Mouse (Mus musculus) spleen, postnatal 14 days (tissue): ENCODE results near the gene Hk1.

Experiments
- DNase-seq, 2 experiments: peaks; one replicate each; pipeline ENCODE4 v3.0.0; 2021 to 2022; ENCODE audit warnings: low spot score in 2 of 2

Gene Hk1

GRCm38 (mm10) chr10:62379808-62380207 is at the start of gene Hk1:
Gene Hk1 (minus strand): TSS chr10:62379908.
- DNase-seq: no peak

- no peak for DNase-seq
Observed at GRCm38 (mm10) chr10:62425081-62425871, 45.6 kb upstream of the Hk1 start.

GRCm38 (mm10) chr10:62422255-62422654 is 42.5 kb upstream of the Hk1 start, which contains the start of gene Hkdc1:
Gene Hkdc1 (minus strand): TSS chr10:62422491.
- no peak for DNase-seq

- DNase-seq: no peak
Observed at GRCm38 (mm10) chr10:62421127-62421526, 41.4 kb upstream of the Hk1 start.

GRCm38 (mm10) chr10:62420399-62420798 is 40.7 kb upstream of the Hk1 start:
- no peak for DNase-seq

GRCm38 (mm10) chr10:62419422-62419821 is 39.7 kb upstream of the Hk1 start:
- no peak for DNase-seq

- DNase-seq: no peak
Observed at GRCm38 (mm10) chr10:62418831-62419356, 39.2 kb upstream of the Hk1 start.

GRCm38 (mm10) chr10:62413606-62413982 is 33.9 kb upstream of the Hk1 start:
- DNase-seq: no peak

- no peak for DNase-seq
Observed at GRCm38 (mm10) chr10:62412906-62413605, 33.3 kb upstream of the Hk1 start.

GRCm38 (mm10) chr10:62411431-62412410 is 32.0 kb upstream of the Hk1 start:
- no peak for DNase-seq

- peak in 1 of 2 experiments; percentile 37 for DNase-seq
Observed at GRCm38 (mm10) chr10:62410943-62411342, 31.2 kb upstream of the Hk1 start.

- DNase-seq: no peak
Observed at GRCm38 (mm10) chr10:62404901-62405300, 25.2 kb upstream of the Hk1 start.

GRCm38 (mm10) chr10:62401641-62402111 is 22.0 kb upstream of the Hk1 start:
- no peak for DNase-seq

- no peak for DNase-seq
Observed at GRCm38 (mm10) chr10:62383011-62383410, 3.3 kb upstream of the Hk1 start.

GRCm38 (mm10) chr10:62380936-62381335 is 1.2 kb upstream of the Hk1 start:
- DNase-seq: no peak

- DNase-seq: no peak
Observed at GRCm38 (mm10) chr10:62358827-62359226, 20.9 kb downstream of the Hk1 start.

- DNase-seq: no peak
Observed at GRCm38 (mm10) chr10:62356105-62356730, 23.5 kb downstream of the Hk1 start.

- no peak for DNase-seq
Observed at GRCm38 (mm10) chr10:62345147-62345546, 34.6 kb downstream of the Hk1 start.

GRCm38 (mm10) chr10:62344004-62344752 is 35.5 kb downstream of the Hk1 start:
- DNase-seq: no peak

GRCm38 (mm10) chr10:62342512-62342911 is 37.2 kb downstream of the Hk1 start:
- DNase-seq: peak in 1 of 2 experiments; percentile 38
